Mouse (Mus musculus) kidney, adult 2 months (tissue): ENCODE results near the gene Krt19.

ENCODE experiments used
- CTCF ChIP-seq: fragments of 200-500 bp; conservative IDR thresholded peaks from 2 replicates; pipeline ENCODE4 v1.5.1; 2011; ENCODE audit warnings: low read depth, mild to moderate bottlenecking, control low read depth, low read length, moderate library complexity, mixed read lengths; ENCODE audit not compliant: insufficient read depth, insufficient read length
- POLR2A ChIP-seq: fragments of 200-500 bp; IDR thresholded peaks from one replicate; pipeline ENCODE4 v1.6.1; 2011; ENCODE audit warnings: low read depth, low read length, control low read depth

- TF ChIP-seq CTCF = no peak
- TF ChIP-seq POLR2A = no peak
These were observed 23.6 kb downstream of the Krt19 start for GRCm38 (mm10) chr11:100124901-100125300.
